Mouse (Mus musculus) right cerebral cortex, postnatal 4 days (tissue): ENCODE results near the gene Dohh.

Experiments
- DNase-seq: peaks from one replicate; pipeline ENCODE4 v3.0.0-alpha.2; 2022

Dohh gene

DNA sequence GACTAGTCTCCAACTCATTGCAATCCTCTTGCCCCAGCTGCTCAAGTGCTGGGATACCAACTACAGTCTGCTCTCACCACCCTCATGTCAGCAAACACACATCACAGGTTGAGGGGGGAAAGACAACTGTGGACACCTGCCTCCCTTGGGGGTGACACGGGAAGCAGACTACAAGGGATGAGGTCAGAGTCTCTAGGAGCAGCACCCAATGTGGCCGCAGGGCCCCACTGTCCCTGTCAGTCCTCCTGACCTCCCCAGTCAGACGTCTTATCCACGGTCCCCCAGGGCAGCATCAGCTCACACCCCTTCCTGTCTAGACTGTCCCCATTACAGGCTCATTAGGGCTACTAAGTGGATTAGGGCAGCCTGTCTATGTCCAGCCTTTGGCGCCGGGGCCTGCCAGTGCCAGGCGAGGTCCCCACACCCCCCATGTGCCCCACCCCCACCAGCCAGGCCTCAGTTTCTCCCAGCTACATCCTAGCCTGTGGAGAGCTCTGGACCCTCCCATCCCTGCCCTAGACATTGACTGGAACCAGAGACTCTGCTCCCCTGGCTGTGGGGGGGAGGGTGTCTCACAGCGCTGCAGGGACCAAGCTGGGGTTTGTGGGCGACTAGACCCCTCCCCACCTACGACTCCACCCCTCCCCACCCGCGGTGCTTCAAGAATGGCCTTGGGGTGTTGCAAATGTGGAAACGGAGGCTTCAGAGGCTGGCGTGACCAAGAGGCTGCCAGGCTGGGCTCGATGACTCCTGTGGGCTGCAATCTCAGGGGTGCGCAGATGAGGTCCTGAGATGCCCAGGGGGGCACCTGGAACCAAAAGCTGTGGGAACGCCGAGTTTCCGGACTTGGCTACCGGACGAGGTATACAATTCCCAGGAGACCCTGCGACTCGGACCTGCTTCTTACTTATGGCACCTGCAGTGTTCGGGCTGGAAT, 22.5 kb downstream of the Dohh start:
- DNase-seq: no peak

DNA sequence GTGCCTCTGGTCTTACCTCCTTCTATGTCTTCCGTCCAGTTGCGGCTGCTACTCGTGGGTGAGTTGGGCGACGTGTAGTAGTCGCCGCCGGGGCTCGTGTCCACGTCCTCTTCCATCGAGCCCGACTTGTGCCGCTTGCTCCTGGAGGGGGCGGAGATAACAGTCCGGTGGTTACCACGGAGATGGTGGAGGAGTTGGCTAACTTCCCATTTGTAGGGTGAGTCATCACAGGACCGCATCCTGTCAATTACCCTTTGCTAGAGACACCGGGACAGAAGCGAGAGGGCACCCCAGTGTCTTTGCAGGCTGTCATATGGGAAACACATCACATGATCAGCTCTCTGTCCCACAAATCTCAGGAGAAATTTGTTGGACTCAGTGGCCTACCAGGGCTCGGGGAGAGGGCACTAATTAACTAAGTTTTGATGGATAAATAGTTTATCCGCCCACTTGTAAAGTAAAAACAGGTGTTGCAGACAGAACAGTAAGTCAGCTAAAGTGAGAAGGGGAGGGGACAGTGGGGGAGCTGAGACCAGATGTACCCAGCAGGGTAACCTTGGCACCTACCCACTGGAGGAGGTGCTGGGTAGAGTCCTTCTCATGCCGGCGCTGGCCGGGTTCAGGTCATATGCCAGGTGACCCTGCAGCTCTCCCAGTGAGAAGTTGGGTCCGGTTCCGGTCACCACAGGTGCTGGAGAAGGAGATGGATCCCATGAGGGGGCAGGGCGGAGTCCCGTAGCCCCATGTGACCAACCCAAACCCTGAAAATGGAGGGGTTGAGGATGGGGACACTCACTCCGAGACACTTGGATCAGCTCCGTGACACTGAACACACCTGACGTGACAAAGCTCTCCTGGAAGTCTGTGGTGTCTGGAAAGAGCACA, 23.6 kb downstream of the Dohh start:
- DNase-seq: no peak

DNA sequence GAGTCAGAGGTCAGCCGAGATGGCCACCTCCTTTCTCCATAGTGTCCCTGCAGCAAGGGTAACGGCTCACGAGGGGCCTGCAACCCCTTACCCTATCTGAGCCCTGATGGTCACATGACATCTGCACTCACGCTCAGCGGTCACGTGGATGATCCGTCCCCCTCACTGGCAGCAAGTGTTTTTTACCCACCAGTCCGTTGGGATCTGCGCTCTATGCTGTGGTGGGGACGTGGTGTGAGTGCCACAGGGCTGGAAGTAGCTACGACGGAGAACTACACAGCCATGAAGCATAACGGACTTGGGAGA, 24.1 kb downstream of the Dohh start:
- DNase-seq: no peak

DNA sequence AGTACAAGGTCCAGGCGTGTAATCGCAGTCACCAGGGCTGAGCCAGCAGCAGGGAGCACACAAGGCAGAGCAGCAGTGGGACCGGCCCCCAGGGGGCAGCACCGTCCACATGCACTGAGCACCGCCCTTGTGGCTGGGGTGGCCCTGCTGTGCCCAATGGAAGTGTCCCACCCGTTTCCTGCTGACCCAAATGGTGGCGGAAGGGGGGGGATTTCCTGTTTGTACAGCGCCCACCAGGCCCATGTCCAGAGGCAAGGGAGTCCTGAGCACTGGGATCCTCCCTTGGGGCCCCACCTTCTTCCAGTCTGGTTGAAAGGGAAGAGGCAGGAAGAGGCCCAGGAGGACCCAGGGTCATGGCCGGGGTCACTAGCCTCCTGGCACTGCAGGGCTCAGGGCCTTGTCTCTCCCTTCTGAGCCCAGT, 24.7 kb downstream of the Dohh start:
- peak; percentile 72 for DNase-seq

DNA sequence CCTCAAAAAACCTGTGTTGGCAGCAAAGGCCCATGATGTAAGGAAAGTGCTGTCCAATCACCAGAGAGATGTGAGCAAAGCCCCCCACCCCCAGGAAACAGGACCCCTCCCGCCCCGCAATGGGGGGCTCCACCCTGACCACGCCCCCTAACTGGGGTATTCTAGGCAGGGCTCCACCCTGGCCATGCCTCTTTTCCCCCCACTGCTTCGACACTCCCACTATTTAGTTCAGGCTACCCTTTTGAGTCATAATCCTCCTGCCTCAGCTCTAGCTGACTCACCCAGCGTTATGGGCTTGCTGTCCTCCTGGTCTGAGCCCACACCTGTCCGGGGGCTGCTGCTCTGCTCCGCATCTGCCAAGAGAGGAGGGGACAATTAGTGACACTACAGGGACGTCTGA, 25.1 kb downstream of the Dohh start:
- DNase-seq: no peak

DNA sequence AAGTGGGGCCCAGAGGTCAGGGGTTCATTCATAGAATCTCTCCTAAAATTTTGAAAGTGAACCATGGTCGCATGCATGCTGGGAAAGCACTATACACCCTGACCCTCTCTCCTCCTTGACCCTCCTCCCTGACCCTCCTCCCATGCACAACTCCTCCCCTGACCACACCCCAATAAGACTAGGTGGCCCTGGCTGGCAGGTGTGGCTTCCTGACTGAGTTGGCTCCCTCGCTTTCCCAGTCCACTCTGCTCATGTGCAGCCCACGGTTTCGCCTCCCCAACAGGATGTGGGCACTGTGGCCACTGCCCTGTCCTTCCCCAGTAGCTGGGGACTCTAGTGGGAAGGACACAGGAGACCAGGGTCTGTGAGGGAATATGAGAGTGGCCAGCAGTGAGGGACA, 26.1 kb downstream of the Dohh start:
- no peak for DNase-seq

DNA sequence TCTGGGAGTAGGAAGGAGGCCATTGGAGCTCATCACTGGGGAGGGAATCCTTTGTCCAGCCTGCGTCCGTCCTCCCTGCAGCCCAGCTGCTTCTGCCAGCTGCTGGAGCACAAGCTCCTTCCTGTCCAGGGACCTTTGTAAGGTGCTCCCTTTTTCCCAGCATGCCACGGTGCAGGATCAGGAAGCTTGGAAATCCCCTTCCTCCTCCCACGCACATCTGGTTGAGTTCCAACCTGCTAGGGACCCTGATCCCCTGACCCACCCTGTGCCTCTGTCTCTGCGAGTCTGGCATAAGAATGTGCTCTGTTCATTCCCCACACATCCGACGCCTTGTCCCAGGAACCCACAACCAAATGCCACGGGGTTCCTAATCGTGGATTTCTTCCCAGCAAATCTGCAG, 26.8 kb downstream of the Dohh start:
- DNase-seq: no peak

DNA sequence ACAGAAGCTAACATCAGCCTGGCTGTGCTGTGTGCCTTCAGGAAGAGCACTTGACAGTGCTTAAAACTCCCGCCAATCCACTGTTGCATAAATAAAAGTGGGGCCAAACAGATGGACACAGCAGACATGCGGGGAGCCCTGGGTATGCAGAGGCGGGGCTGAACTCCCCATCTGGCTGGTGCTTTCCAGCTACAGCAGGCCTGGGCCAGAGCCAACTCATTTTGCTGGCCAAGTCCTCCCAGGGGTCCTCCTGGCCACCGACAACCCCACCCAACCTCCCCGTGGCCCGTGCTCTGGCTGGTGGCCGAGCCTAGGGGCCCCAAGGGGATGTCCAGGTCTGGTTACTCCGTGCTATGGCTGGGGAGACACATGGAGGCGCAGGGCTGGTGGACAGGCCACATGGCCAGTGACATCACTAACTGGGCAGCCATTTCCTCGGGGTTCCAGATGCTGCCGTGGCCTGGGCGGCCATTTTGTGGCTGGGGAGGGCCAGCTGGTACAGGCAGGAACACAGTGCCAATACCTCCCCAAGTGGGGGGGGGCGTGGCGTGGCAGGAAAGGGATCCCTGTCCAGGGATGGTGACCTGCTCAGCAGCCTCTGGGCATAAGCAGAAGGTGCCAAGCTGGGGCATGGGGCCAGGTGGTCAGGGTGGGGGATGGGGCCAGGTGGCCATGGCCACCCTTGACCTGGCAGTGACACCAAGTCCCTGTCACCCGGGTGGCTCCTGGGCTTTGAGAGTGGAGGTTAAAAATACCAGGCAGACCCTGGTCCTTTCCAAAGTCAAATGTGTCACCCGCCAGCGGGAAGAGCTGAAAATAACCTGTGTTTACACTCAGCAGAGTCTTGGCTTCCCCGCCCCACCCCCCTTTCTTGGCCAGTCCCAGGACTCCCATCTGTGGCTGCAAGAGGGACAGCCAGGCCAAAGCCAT, 27.5 kb downstream of the Dohh start:
- DNase-seq: peak; percentile 59

DNA sequence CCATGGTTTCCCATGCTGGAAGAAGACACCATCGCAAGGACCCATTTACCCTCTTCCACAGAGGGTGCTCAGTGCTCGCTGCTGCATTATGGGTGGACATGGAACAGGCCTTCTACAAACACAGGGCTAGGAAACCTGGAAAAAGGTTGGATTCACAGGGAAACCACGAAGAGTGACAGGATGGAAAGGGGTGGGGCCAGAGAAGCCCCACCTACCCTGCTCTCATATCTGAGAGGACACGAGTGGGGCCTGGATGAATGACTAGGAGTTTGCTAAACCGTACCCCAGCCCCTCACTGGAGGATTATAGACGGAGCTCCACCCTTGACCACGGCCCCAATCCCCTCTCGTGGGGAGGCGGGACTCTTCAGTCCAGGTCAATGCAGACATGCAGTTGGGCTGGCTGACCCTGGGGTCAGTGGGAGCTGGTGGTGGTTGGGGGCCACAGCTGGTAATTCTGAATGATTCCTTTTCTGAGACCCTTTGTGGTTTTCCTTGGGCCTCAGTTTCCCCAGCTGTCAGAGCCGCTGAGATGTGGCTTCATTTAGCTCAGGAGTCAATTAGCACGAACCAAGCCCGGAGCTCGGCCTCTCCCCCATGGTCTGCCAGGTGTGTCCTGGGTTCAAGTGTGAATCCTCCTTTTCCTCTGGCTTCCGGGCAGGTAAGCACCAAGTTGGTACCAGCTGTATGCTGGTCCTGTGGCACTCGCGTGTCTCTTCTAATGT, 28.5 kb downstream of the Dohh start:
- no peak for DNase-seq

DNA sequence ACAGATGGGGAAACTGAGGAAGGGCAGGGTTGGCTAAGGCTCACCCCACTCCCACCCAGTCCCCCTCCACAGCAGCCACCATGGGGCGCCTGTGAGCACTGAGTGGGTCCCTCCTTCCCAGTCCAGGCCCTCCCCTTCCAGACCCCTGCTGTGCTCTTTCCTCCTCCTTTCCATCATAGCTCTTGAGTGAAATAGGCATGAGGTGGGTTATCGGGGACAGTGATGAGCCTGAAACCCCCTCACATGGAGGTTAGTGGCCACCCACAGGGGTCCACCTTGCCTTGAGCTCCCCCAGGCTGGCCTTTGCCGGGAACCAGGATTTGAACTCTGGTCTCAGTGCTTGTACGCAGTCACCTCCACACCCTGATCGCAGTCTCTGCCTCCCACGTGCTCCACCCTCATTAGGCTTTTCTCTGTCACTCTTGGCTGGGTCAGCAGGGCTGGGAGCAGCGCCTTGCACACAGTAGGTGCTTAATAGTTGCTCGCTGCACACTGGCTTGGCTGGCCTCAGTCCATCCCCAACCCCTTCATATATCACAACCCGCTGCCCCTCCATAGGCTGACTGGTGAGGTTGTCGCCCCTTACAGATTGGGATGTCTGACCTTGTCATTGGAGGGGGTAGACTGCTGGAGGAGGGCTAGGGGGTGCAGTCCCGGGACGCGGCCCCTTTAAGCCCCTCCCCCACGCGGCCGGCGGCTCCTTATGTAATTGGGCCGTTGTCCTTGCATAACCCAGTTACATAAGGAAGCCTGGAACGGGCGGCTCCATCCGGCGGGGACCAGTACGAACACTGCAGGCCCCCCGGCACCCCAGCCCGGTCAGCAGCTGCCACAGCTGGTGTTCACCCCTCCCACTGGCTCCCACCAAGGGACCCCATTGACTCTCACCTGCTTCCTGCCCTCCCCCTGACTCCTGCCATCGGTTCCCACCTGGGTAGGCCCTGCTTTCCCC, 29.4 kb downstream of the Dohh start:
- DNase-seq: peak; percentile 68

DNA sequence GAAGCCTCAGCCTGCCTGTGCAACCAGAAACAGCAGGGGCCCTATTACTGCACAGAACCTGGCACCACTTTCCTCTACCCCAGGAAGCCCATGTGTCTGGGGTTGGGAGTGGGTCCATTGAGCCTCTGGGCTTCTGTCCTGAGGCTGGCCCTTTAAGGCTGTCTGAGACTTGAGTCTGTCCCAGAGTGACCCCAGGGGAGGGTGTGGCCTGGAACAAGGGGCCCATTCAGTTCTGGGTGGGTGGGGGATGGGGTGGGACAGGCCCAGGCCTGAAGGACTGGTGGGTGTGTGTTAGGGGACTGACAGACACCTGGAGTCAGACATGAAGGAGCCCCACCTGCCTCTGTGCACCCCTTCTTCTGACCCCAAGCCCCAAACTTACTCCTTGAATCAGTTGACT, 30.5 kb downstream of the Dohh start:
- no peak for DNase-seq

DNA sequence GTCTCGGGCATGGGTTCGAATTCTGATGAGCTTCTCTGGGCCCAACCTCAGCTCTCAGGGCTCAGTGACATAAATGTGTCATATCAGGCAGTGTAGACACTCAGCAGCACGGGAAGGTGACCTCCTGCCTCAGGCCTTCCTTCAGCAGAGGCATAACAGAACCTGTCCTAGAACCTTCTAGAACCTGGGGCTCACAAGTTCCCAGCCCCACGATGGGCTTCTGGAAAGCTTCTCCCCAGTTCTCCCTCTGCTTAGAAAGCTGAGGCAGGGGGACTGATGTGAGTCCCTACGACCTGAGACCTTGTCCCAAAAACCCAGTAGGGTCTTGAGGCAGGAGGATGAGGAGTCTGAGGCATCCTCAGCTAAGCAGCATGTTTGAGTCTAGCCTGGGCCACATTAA, 30.9 kb downstream of the Dohh start:
- DNase-seq: no peak

DNA sequence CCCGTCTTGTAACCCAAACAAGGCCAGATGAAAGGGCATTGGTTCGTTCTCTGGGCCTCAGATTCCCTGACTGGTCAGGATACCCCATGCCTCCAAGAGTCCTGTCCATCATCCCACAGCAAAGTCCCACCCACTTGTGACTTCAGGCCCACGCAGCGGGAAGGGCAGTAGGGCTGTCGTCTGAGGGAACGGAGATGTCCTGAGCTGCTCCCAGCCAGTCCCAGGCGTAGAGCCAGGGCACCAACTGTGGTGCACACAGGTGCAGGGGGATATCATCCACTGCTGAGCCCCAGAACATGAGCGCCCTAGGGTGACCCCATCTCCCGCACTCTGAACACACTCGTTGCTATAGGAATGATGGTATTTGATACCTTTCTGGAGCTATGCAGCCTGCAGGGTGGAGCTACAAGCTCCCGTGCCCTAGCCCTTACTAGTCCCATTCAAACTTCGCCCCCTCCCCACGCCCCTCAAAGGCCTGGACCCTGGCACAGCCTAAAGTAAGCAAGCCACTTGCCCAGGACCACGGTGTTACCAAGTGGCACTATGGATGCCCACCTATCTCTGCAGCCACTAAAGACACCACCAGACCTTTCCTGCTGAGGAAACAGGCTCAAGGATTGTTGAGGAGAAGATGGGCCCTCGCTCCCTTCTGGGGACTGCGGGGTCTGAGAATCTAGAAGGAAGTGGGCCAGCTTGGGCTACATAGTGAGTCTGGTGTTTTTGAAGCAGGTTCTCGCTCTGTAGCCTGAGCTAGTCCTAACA, 31.5 kb downstream of the Dohh start:
- no peak for DNase-seq

DNA sequence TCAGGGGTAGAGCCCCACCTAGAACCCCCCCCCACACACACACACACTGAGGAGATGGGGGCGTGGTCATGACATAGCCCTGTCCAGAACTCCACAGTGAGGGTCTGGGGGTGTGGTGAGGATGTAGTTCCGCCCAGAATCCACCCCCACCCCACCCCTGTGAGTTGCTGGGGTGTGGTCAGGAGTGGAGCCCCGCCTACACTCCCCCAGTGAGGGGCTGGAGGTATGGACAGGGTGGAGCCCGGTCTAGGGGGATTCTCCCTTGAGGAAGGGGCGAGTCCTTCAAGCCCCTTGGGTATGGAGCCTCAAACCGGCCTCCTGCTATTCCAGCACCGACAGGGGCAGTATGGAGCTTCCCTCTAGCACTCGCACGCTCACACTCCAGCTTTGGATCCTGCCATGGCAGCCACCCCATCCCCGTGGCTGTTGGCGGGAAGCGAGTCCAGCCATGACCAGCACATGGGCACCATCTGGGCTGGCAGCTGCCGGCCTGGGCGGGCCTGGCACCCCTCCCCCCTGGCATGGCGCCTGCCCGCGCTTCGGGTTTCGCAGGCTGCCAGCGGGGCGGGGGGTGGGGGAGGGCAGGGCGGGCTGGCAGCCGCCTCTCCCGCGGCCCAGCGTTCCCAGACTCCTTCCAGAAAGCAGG, 32.5 kb downstream of the Dohh start:
- peak; percentile 87 for DNase-seq

DNA sequence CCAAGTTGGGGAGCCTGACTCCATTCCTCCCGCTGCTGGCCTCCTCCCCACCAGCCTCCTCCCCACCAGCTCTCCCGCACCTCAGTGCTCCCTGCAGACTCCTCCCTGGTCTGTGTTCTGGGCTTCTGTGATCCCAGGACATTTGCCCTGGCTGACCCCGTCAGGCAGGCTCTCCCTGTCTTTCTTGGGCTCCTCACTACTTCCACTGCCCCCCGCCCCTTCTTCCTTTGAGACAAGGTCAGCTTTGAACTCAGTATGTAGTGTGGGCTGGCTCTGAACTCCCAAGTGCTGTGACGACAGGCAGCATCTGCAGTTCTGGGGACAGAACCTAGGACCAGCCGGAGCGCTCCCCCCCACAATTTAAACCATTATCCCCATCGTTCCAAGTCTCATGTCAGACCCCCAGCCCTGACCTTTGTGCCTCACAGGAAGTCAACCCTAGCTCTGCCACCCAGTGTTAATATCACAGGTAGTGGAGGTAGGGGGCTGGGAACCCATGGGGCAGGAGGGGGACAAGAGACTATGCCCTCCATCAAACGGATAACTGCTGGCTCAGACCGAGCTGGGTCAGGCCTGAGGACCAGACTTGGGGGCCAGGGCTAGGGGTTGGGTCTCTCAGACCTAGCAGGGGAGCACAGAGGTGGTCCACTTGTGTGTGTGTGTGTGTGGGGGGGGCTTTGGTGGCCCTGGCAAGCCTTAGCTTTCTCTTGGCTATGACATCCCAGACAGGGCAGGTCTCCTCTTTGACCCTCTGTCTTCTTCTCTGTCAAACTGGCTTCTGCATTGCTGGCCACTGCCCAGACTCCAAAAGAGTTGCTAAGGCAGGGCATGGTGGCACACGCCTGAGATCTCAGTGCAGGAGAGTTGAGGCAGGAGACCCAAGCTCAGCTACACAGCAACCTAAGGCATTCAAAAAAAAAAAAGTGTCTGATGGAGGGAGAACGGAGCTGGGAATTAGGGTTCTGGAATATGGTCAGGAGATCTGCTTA, 33.3 kb downstream of the Dohh start:
- no peak for DNase-seq

DNA sequence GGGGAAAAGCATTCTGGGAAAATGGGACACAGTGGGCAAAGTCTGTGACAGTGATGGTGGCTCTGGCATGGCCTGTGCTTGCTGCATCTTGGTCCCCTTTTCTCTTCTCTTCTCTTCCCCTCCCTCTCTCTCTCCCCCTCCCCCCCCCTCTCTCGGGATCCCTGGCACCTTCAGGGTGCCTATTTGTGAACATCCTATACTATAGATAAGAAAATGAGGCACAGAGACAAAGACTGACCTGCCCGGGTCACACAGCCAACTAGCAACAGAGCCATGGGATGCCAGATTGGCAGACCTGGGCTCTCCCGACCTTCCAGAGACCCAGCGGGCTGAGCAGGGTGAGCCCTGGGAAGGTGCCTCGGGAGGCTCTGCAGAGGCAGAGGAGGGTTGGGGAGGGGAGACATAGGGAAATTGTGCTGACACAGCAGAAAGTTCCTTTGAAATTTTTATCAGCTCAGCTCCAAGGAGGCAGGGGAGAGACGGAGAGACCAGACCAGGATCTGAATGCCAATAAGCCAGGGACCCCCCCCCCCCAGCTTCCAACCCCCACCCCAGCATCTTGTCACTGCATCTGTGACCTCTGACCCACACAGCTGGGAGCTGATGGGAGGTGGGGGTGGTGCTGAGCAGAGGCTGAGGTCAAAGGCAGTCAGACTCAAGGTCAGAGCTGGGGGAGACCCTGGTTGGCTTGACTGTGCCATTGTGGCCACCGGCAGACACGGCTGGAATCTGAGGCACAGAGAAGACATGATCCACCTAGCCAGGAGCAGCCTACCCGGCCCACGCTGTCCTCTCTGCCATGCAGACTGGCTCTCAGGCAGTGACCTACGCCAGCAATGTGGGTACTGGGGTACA, 34.2 kb downstream of the Dohh start:
- peak; percentile 1 for DNase-seq
